ENCODE assay signal across 29 mouse cellular contexts in the genomic region with DNA sequence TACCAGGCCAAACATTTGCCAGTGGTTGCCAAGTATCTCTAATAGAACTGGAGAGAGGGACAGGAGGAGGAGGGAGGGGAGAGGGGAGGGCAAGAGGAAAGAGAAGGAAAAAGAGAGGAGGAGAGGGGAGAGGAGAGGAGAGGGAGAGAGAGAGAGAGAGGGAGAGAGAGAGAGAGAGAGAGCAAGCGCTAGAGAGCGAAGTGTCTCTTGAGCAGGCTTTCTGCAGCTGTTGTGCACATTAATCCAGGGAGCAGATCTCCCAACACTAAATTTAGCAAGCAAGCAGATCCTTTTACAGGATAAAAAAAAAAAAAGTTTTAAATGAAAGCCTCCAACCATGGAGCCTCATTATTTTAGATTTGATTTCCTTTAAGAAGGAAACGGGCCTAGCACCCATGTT. TPM values are rescaled to one million over a fixed set of nuclear protein-coding genes. Genes with fewer than 3 reads are reported as not detected.
DNase-seq lines count a peak whose midpoint lies in the region; ATAC-seq and TF ChIP-seq lines count a peak whose summit lies in the region.
"Had no signal": no experiment of that assay in that cellular context is flagged by ENCODE, and none has a peak within 500 bp of the region (broad histone marks: within the 10 kb centered on the region; RNA-seq: fewer than 3 reads in every experiment).

No protein-coding gene starts in this region.

- TF ChIP-seq POLR2A in heart, adult 2 months (IDR thresholded peaks at IDR 0.05; ENCODE audit: insufficient read depth, low read depth, low read length), result no peak

- DNase-seq in heart, adult 2 months, result no peak
- no peak for DNase-seq in heart, postnatal 4 days
- no peak for DNase-seq in heart, adult 9 months (ENCODE audit: low spot score in 2 of 2)
- peak; percentile 52 for DNase-seq in brain, adult 2 months (ENCODE audit: low read depth, low spot score)
- peak; percentile 18 for DNase-seq in limb, embryonic 10.5 days (ENCODE audit: low spot score)
- no peak for DNase-seq in left cerebral cortex, postnatal 14 days (ENCODE audit: low spot score in 2 of 2)
- no peak for DNase-seq in layer of hippocampus, adult 2 months (ENCODE audit: low spot score in 2 of 2)
- DNase-seq: adrenal gland, adult 8-10 months; cerebellum, adult 18-20 months; cerebellum, postnatal 14 days; kidney, adult 11 months; kidney, postnatal 4 days; left cerebral cortex, postnatal 4 days; liver, postnatal 0 days; thymus, postnatal 25 days had no signal

- no peaks in the 10 kb centered on the region for H3K79me2 ChIP-seq in heart, adult 2 months (replicated peaks; ENCODE audit: control insufficient read depth, insufficient read depth, low read length)

- no peaks in the 10 kb centered on the region for H3K27me3 ChIP-seq in heart, adult 2 months (ENCODE audit: control insufficient read depth, insufficient read depth, low read length)
- no peaks in the 10 kb centered on the region for H3K27me3 ChIP-seq in heart, embryonic 15.5 days
- no peaks in the 10 kb centered on the region for H3K27me3 ChIP-seq in limb, embryonic 10.5 days (ENCODE audit: low read depth, poor library complexity, severe bottlenecking)
- H3K27me3 ChIP-seq: embryonic facial prominence, embryonic 12.5 days; forebrain, embryonic 12.5 days; hindbrain, embryonic 12.5 days; kidney, embryonic 15.5 days had no signal

- no peaks in the 10 kb centered on the region for H3K4me1 ChIP-seq in heart, adult 2 months (ENCODE audit: control insufficient read depth, insufficient read depth, low read length)
- peaks cover 8% of the 10 kb centered on the region for H3K4me1 ChIP-seq in heart, embryonic 15.5 days (replicated peaks)
- no peaks in the 10 kb centered on the region for H3K4me1 ChIP-seq in limb, embryonic 10.5 days
- H3K4me1 ChIP-seq: embryonic facial prominence, embryonic 12.5 days; forebrain, embryonic 12.5 days; hindbrain, embryonic 12.5 days; kidney, embryonic 15.5 days; midbrain, embryonic 10.5 days had no signal

- peak overlapping the region; percentile 54 for H3K4me2 ChIP-seq in heart, embryonic 15.5 days
- H3K4me2 ChIP-seq: embryonic facial prominence, embryonic 12.5 days; forebrain, embryonic 12.5 days; hindbrain, embryonic 12.5 days; kidney, embryonic 15.5 days; liver, embryonic 11.5 days had no signal

- 52% methylated on average over 3 of the region's 3 CpGs for WGBS in heart, adult 2 months
- 52% methylated on average over 3 of the region's 3 CpGs for WGBS in heart, embryonic 15.5 days
- 79% methylated on average over 3 of the region's 3 CpGs for WGBS in limb, embryonic 10.5 days

- intact Hi-C loops in heart, adult 2 months (cut with DNase I), result no loop called here
- intact Hi-C loops in left cerebral cortex, postnatal 14 days (cut with DNase I), result no loop called here

- H3K36me3 ChIP-seq in heart, adult 2 months (ENCODE audit: control insufficient read depth, insufficient read depth, low read length), result peaks cover 6% of the 10 kb centered on the region
- no peaks in the 10 kb centered on the region for H3K36me3 ChIP-seq in heart, embryonic 15.5 days
- no peaks in the 10 kb centered on the region for H3K36me3 ChIP-seq in limb, embryonic 10.5 days
- H3K36me3 ChIP-seq: embryonic facial prominence, embryonic 12.5 days; forebrain, embryonic 12.5 days; hindbrain, embryonic 12.5 days; kidney, embryonic 15.5 days; midbrain, embryonic 10.5 days had no signal

- peak overlapping the region; percentile 41 for H3K4me3 ChIP-seq in heart, adult 2 months
- peak overlapping the region; percentile 52 for H3K4me3 ChIP-seq in heart, embryonic 15.5 days
- H3K4me3 ChIP-seq in limb, embryonic 10.5 days, result no peak overlapping the region
- no peak overlapping the region for H3K4me3 ChIP-seq in layer of hippocampus, adult 2 months
- H3K4me3 ChIP-seq: embryonic facial prominence, embryonic 12.5 days; erythroblast, embryonic 14.5 days; forebrain, embryonic 12.5 days; hindbrain, embryonic 12.5 days; kidney, embryonic 15.5 days; left cerebral cortex, adult 2 months; midbrain, embryonic 10.5 days had no signal

- no peak for TF ChIP-seq CTCF in heart, adult 2 months (IDR thresholded peaks at IDR 0.05)
- no peak for TF ChIP-seq CTCF in layer of hippocampus, adult 2 months (conservative IDR thresholded peaks at IDR 0.05)

- TF ChIP-seq EP300 in heart, adult 2 months (IDR thresholded peaks at IDR 0.05; ENCODE audit: insufficient read depth, low read depth, low read length), result no peak

- peak overlapping the region; percentile 83 for H3K27ac ChIP-seq in heart, adult 2 months
- peak overlapping the region; percentile 86 for H3K27ac ChIP-seq in heart, embryonic 15.5 days
- H3K27ac ChIP-seq in limb, embryonic 10.5 days, result no peak overlapping the region
- no peak overlapping the region for H3K27ac ChIP-seq in layer of hippocampus, adult 2 months
- H3K27ac ChIP-seq: embryonic facial prominence, embryonic 12.5 days; forebrain, embryonic 12.5 days; hindbrain, embryonic 12.5 days; kidney, embryonic 15.5 days; left cerebral cortex, adult 2 months; macrophage; midbrain, embryonic 10.5 days had no signal

- no peaks in the 10 kb centered on the region for H3K9me3 ChIP-seq in heart, embryonic 15.5 days (replicated peaks)
- no peaks in the 10 kb centered on the region for H3K9me3 ChIP-seq in limb, embryonic 10.5 days (replicated peaks)
- H3K9me3 ChIP-seq: embryonic facial prominence, embryonic 12.5 days; forebrain, embryonic 12.5 days; hindbrain, embryonic 12.5 days; kidney, embryonic 15.5 days; midbrain, embryonic 10.5 days had no signal

- 0 out of 2 replicates have a peak, but pooled peaks have one; percentile 22 for ATAC-seq in heart, embryonic 15.5 days (replicated peaks; ENCODE audit: insufficient number of reproducible peaks, insufficient read depth, low FRiP score, low read depth)
- ATAC-seq: activated CD4-positive, CD25-positive, alpha-beta regulatory T cell, adult 4 months; liver, postnatal 0 days; midbrain, embryonic 16.5 days had no signal

- peak overlapping the region; percentile 64 for H3K9ac ChIP-seq in heart, adult 2 months (ENCODE audit: low read depth, low read length)
- H3K9ac ChIP-seq in heart, embryonic 15.5 days, result peak overlapping the region; percentile 47
- H3K9ac ChIP-seq: embryonic facial prominence, embryonic 12.5 days; forebrain, embryonic 12.5 days; hindbrain, embryonic 12.5 days; kidney, embryonic 15.5 days; liver, postnatal 0 days had no signal

RNA-seq across cellular contexts. Expression of a gene that starts 0.8 kb away (rescaled TPM):
- total RNA-seq in heart, adult 2 months (2021), result 100 to 1,000 TPM in 1 of 2 experiments, 10 to 100 TPM in 1; 96.6 to 110 TPM
- 32.1 and 43.5 TPM in 2 replicates for polyA plus RNA-seq in heart, adult 2 months (2012; rRNA removed)
- total RNA-seq in heart, postnatal 4 days (2021), result 10 to 100 TPM; 69.3 to 75.7 TPM
- 8.7 and 9.9 TPM in 2 replicates for polyA plus RNA-seq in heart, embryonic 15.5 days (2015; fragmentation: Nextera tagmentation; extraction: Ambion mirVana)
- polyA plus RNA-seq in limb, embryonic 10.5 days (2016; fragmentation: Nextera tagmentation; extraction: Ambion mirVana), result 0.19 and 0.25 TPM in 2 replicates
- 1 to 10 TPM; 4.9 to 5.0 TPM for total RNA-seq in left cerebral cortex, postnatal 14 days (2021)
- total RNA-seq in layer of hippocampus, adult 2 months (2021), result 1 to 10 TPM; 1.5 to 1.6 TPM
- total RNA-seq: MEL had no signal
- polyA plus RNA-seq: erythroblast, embryonic 14.5 days; forebrain, embryonic 12.5 days; macrophage; stomach, embryonic 14.5 days had no signal

RNA-seq across cellular contexts. Expression of a gene that starts 40.6 kb away (rescaled TPM):
- total RNA-seq in heart, adult 2 months (2021), result 10 to 100 TPM; 30.2 to 32.3 TPM
- polyA plus RNA-seq in heart, adult 2 months (2012; rRNA removed), result 13.1 and 28.8 TPM in 2 replicates
- total RNA-seq in heart, postnatal 4 days (2021), result 10 to 100 TPM; 45.2 to 45.8 TPM
- polyA plus RNA-seq in heart, embryonic 15.5 days (2015; fragmentation: Nextera tagmentation; extraction: Ambion mirVana), result 30.3 and 31.1 TPM in 2 replicates
- 44.3 and 48.6 TPM in 2 replicates for polyA plus RNA-seq in limb, embryonic 10.5 days (2016; fragmentation: Nextera tagmentation; extraction: Ambion mirVana)
- total RNA-seq in left cerebral cortex, postnatal 14 days (2021), result 10 to 100 TPM; 38.6 to 41.8 TPM
- 10 to 100 TPM; 36.7 to 40.8 TPM for total RNA-seq in layer of hippocampus, adult 2 months (2021)

Comparison
In these comparisons a context has a peak if more than half of its experiments do, and no peak if none do; other contexts are left out.
1. DNase-seq: peak in brain, adult 2 months (single experiment) and limb, embryonic 10.5 days (single experiment); none in heart, adult 2 months (0 of 2), heart, postnatal 4 days (single experiment), heart, adult 9 months (0 of 2), left cerebral cortex, postnatal 14 days (0 of 2) and layer of hippocampus, adult 2 months (0 of 2).
2. H3K27ac ChIP-seq: peak in heart, adult 2 months (single experiment) and heart, embryonic 15.5 days (single experiment); none in limb, embryonic 10.5 days (single experiment) and layer of hippocampus, adult 2 months (single experiment).
3. H3K4me3 ChIP-seq: peak in heart, adult 2 months (single experiment) and heart, embryonic 15.5 days (single experiment); none in limb, embryonic 10.5 days (single experiment) and layer of hippocampus, adult 2 months (single experiment).
4. RNA of a gene that starts 0.8 kb away (total RNA-seq): 96.6 to 110 TPM in heart, adult 2 months and 69.3 to 75.7 TPM in heart, postnatal 4 days; 4.9 to 5.0 TPM in left cerebral cortex, postnatal 14 days and 1.5 to 1.6 TPM in layer of hippocampus, adult 2 months; every median in the first group is over 10 times any median in the second.